Mouse (Mus musculus): Measurements from ENCODE around the gene Ppp1r26.
"Not testable (repeated sequence)": the region's sequence is repeated elsewhere in the genome, so short reads cannot be mapped to it uniquely, and the experiment has no call there.

The Ppp1r26 gene

DNA sequence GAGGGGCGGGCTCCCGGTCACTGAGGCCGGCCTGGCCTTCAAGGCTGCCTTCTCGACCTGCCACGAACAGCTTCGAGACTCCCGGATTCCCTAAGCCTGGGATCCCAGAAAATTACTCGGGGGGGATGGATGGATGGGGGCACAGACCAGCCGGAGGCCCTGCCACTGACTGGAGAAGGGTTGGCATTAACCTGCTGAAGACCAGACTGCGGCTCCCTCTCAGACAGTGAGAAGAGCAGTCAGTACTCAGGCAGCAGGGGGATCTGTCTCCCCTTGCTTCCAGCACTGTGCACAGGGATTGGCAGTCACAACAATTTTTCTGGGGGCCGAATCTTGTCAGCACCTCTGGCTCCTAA is 693 bp downstream of the Ppp1r26 start:
- DNase-seq, result no peak

DNA sequence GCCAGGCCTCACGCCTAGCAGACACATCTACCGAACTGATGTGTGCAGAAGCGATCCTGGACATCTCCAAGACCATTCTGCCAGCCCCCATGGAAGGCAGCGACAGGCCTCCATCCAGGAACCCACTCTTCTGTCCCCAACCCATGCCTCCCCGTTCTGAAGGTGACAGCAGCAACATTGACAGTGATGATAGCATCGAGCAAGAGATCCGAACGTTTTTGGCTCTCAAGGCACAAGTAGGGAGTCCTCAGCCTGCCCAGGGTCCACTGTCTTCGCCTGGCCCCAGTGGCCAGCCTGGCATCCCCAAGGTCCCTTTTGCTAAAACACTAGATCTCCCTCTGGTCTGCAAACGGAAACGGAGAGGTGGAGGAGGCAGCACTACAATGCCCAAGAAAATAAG is 5.1 kb downstream of the Ppp1r26 start:
- no peak for DNase-seq

DNA sequence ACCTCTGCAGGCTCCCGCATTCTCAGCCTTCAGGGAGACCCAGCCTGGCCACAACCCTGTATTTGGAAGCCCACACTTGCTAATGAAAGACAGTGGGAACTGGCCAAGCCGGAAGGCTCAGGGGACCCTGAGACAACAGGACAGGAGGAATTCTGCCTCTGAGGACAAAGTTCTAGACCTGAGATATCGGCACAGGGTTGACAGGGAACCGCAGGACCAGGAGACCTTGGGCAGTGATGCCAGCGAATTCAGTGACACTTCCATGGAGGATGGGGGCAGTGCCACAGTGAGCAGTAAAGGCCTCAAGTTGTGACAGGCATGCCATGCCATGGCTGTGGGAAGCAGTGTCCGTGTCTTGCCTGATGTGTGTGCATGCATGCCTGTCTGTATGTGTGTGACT is 6.9 kb downstream of the Ppp1r26 start:
- no peak for DNase-seq

DNA sequence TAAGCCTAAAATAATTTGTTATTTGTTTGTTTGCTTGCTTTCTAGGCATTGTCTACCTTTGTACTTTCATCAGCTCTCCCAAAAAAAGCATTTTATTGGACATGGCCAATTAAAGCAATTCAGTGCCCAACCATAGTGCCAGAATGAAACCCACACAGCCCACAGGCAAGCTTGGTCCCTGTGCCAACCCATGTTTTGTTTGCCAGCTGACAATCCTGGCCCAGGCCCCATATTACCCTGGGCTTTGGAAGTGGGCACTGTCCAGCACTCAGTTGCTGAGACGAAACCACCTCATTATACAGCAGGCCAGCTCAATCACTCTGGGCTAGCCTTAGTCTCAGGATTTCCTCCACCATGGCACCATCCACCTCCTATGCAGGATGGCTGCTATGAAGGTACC is 10.0 kb downstream of the Ppp1r26 start:
- DNase-seq, result no peak

DNA sequence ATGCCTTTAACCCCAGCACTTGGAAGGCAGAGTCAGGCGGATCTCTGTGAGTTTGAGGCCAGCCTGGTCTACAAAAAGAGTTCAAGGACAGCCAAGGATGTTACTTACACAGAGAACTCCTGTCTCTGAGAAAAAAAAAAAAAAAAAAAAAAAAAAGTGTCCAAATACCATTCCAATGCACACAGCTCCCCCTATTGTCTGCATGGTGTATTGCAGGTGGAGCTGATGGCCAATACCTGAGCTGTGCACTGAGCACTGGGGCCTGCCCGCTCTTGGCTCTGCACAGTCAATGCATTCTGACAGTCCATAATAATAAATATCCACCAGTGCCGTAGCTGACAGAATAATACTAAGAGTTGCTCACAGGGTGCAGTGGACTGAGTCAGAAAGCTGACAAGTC is 17.3 kb downstream of the Ppp1r26 start:
- DNase-seq, result peak; percentile 79 to 87

DNA sequence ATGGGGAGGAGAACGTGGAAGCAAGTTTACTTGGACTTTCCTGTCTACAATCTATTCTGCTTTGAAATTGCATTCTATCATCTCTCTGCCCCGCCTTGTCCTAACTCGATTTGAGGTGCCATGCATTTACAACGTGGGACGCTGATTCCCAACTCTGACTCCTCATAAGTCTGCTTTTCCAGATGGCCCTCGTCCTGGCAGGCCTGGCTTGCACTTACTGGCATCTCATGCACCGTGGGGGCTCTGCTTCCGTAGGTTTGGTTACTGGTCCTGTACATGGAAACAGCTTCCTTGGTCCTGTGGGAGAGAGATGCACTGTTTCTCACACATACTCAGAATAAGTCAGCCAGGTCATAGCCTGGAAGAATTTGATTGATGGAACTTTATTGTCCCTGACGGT is 18.3 kb downstream of the Ppp1r26 start:
- no peak for DNase-seq

DNA sequence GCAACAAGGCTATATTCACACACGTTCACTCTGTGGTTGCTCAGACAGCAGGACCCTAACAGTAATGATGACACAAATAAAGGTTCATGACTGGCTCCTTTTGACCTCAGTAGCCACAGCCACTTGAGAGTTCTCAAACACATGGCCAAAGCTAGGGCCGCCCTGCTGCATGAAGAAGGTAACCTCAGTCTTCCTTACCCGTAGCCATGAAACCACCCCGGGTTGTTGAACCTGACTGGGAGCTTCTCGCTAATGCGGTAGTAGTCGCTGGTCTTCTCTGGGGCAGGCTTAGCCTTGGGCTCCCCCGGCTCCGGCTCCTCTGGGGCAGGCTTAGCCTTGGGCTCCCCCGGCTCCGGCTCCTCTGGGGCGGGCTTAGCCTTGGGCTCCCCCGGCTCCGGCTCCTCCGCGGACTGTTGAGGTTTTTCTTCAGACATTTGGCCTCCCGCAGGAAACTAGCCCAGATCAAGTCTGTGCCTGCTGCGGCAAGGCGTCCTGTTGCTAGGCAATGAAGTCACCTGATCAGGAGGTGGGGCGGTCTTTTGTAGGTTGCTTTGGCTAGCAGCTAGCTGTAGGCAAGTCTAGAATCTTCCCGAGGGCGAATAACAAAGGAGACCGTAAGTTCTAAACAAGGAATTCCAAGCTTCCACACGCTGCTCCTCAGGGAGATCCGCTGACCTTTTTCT is 19.4 kb downstream of the Ppp1r26 start, which contains the start of gene 1700007K13Rik:
Gene 1700007K13Rik (minus strand): TSS at position 497 of the 683 bp plus-strand sequence.
- DNase-seq, result peak; percentile 85 to 93

DNA sequence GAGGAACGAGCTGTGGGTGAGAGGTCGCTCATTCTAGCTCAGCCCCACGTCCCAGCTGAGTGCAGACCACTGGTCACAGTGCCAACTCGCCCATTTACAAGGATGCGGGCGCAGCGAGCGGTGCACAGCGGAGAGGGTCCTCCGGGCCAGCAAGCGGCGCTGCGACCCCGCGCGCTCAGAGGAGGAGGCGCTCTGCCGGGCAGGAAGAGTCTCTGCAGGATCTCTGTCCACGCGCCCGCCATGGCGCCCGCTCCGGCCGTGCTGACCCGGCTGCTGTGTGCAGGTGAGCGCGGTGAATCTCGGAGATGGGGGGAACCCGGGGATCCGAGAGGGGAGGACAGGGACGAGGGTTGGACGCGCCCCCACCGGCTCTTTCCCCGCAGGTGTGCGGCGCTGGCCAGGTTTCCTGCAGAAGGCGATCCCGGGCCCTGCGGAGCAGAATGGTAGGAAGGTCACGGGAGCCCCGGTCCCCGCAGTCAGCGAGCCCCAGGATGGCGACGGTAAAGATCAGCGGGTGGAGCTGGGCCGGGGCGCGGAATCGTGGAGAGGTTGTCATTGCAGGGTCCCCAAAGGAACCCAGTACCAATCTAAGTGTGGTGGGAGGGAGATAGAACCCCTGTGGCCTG is 21.4 kb downstream of the Ppp1r26 start, which contains the start of gene Mrps2:
Gene Mrps2 (plus strand): TSS at position 207 of the 626 bp plus-strand sequence.
- DNase-seq, result peak; percentile 86 to 93

DNA sequence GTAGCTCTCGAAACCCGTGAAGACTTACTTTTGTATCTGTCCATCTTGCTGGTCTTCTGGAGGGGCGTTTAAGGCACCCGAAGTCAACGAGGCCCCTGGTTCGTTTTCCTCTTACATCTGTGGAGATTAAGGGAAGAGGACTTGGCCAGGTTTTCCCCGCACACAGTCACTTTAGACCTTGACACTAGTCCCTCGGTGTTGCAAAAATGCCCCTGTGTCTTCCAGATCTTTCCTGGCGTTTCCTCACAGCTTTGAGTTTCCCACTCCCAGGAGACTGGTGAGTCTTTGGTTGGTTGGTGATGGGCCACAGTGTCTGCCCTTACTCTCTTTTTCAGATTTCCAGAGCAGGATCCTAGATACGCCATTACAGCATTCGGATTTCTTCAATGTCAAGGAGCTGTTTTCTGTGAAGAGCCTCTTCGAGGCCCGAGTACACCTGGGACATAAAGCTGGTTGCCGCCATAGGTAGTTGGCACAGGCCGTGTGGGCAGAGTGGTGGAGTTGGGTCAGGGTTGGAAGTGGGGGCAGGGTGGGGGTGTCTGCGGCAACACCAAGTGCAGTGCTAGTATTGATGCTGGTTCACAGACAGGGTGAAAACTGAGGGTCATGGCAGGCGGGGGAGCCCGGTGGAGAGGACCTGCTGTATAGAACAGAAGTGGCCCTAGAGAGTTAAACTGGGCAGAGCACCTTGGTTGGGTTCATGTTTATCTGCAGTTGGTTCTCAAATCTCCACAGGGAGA is 22.1 kb downstream of the Ppp1r26 start:
- DNase-seq, result no peak

DNA sequence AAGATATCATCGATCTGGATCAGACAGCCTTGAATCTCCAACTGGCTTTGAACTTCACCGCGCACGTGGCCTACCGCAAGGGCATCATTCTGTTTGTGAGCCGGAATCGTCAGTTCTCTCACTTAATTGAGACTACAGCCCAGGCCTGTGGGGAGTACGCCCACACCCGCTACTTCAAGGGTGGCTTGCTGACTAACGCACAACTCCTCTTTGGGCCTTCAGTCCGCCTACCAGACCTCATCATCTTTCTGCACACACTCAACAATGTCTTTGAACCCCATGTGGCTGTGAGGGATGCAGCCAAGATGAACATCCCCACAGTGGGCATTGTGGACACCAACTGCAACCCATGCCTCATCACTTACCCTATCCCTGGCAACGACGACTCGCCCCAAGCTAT is 22.9 kb downstream of the Ppp1r26 start:
- no peak for DNase-seq

DNA sequence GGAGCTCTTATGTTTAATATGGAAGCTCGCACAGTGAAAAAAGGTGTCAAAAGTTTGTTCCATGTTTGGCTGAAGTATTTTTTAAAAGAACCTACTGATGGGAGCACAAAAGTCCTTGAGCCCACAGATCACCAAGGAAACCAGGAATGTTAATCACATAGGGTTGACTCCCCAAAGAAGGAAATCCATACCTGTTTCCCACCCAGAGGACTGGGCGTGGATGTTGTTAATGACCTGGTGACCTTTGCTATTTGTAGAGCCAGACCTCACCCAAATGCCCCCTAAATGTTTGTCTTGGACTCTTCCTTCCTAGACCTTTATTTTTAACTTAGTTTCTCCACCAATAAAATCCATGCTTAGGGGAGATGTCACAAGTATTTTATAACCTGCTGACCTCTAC is 24.0 kb downstream of the Ppp1r26 start:
- no peak for DNase-seq

DNA sequence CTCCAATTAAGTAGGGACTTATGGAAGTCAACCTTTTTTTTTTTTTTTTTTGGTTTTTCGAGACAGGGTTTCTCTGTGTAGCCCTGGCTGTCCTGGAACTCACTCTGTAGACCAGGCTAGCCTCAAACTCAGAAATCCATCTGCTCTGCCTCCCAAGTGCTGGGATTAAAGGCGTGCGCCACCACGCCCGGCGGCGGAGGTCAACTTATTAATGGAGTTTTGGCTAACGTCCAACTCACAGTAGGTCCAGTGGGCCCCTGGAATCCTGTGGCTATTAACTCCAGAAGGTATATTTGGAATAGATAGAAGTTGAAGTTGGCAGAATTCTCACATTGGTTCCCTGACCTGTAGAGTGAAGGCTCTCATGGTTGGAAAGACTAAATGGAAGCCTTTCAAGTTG is 25.4 kb downstream of the Ppp1r26 start:
- DNase-seq, result not testable (repeated sequence)

DNA sequence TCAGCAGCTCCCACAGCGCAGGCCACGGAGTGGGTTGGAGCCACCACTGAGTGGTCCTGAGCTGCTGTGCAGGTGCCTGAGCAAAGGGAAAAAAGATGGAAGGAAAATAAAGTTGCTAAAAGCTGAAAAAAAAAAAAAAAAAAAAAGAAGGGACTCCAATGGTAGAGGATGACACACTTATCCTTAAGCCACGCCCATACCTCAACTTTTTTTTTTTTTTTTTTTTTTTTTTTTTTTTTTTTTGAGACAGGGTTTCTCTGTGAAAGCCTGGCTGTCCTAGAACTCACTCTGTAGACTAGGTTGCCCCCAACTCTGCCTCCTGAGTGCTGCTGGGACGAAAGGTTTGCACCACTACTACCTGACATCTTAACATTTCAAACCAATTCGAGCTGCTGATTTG is 31.4 kb downstream of the Ppp1r26 start:
- DNase-seq, result not testable (repeated sequence)

DNA sequence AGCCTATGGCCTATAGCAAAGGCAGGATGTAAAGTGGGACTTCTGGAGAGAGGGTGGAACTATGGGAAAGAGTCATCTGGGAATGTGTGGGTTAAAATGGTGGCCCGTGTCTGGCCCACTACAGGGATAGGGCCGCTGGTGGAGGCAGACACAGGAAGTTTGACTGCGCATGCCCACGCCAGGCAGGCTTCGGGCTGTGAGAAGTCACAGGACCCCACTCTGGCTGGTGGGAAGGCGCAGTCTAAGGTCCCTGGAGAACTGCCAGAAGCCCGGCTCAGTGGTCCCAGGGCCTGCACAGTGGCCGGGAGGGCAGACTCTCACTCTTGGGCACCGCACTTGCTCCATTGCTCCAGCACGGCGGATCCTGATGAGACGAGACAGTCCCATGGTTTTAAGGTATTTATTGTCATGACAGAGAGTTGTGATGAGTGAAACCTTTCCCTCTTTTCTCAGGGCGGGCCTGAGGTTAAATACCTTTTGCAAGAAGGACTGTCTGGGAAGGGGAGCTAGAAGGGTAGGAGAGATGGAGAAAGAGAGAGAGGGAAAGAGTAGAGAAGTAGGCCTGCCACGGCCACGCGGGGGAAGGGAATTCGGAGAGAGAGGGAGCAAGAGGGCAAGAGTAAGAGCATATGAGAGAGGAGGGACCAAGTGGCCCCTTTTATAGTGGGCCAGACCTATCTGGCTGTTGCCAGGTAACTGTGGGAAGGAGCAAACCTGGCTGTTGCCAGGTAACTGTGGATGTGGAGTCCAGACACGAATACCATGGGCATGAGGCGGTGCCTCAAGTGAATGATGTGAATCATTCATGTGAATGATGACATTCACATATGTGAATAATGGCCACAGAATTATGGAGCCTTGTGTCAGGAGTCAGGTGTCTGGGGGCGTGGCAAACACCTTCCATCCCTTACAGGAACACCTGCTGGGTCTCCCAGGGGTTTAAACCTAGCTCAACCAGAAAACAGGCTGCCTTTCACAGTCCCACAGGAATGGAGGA is 32.9 kb downstream of the Ppp1r26 start:
- DNase-seq, result no peak

DNA sequence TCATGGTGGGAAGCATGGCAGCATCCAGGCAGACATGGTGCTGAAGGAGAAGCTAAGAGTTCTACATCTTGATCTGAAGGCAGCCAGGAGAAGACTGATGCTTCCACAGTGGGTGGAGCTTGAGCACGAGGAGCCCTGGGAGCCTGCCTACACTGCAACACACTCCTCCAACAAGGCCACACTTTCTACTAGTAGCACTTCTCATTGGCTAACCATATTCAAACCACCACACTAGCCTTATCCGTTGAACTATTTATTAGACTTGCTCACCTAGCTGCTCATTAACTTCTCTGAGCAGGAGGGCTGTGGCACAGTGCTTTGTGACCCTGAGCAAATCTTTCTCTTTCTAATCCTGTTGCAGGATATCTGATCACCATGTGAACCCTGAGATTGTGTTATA is 37.3 kb downstream of the Ppp1r26 start:
- peak; percentile 48 to 75 for DNase-seq

DNA sequence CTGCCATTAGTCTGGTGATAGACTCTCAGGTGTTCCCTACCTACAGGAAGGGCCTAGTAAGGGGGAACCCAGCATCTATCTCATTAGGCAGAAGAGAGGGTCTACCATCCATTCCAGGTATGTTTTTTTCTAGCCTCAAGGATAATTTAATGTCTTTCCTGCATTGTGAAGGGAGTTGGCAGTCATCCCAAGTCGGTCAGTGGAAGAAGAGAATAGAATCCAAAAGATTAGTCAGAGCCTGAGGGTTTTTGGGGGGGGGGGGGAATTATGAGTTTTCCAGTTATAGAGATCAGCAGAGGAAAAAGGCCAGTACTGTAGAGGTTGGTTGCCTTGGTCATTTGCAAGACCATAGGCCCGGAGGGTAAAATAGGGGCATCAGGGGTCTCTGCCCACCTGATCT is 47.9 kb downstream of the Ppp1r26 start:
- DNase-seq, result no peak

DNA sequence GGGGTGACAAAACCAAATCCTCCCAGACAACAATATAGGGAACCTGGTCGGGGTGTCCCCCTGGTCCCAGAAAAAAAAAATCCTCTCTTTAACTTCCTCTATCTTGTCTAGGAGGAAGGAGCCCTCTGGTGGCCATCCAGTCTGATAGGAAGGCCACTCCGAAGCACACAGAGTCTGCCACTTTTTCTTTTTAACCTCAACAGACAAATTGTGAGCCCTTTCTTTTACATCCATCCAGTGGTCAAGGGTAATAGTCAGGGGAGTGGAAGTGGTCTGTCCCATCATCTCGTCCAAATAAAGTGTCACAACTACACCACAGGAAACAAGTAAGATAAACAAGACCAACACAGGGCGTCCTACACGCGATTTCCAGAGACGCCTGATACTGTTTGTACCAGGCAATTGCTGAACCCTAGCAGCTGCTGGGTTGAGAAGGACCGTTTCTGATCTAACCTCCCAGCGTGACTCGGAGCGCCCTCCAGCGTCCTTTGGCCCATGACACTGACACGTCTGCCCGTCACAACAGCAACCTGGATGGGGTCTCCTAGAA is 48.7 kb downstream of the Ppp1r26 start:
- DNase-seq, result peak in 1 of 2 experiments; percentile 60

DNA sequence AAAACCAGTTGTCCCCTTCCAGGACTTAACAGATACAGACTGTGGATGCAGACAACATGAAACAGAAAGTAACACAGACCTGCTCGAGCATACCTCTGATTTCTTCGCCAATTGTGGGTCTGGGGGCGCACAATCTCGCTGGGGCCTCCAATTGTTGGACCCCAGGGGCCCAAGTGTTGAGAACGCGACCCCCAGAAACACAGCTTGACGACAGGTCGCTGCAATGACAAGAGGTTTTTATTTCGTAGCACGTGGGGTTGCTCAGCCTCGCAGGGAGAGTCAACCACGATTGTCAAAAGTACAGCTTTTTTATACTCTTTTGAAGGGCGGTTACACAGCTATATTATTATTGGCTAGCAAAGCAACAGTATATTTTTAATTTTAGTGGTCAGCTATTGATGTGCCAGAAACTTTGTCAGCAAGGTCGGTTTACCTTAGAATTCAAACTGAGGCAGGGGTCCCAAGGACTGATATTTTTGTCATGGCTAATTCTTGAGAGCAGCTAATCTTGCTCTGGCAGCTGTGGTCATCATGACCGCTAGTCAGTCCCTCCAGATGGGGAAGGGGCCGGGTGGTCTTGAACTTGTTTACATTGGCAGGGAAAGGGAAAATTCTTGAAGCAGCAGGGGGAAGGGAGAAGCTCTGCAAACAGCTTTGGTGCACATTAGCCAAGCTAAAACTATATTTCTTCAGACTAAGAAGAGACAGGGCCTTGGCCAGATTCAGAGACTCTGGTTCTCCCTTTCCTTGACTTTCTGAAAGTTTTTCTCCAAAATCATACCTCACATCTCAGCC is 49.4 kb downstream of the Ppp1r26 start:
- DNase-seq, result no peak

DNA sequence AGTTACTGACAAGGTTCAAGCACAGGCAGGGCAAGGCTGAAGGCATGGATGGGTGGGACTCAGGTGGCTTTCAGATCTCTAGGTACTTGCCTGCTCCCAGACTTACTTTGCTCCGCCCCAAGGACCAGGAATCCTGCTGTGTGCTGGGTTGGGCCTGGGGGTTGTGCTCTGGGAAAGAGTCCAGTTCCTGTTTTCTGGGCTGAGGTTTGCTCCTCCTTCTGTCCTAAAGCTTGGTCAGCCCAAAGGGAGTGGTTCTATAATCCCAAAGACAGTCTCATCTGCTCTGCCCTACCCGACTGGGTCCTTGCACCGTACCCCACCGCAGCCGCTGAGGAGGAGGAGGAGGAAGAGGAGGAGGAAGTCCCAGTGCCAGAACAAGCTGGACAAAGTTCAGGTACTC is 50.1 kb downstream of the Ppp1r26 start, which contains the start of gene Gbgt1:
Gene Gbgt1 (plus strand): TSS at position 221 of the 400 bp plus-strand sequence.
- no peak for DNase-seq

DNA sequence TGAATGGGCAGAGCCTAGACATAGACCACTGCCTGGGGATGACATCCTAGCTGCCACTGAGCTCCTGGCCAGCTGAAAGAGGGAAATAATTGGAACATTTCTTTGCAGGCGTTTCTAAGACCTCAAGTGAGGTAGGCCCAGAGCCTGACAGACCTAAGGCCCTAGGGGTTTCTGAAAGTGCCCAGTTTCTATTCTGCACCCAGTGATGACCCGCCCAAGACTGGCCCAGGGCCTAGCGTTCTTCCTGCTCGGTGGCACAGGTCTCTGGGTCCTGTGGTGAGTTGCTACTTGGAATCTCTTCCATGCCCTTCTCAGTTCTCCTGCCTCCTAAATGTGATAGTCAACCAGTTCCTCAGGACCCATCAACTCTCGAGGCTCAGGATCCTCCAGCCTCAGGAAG is 51.0 kb downstream of the Ppp1r26 start:
- DNase-seq, result no peak

DNA sequence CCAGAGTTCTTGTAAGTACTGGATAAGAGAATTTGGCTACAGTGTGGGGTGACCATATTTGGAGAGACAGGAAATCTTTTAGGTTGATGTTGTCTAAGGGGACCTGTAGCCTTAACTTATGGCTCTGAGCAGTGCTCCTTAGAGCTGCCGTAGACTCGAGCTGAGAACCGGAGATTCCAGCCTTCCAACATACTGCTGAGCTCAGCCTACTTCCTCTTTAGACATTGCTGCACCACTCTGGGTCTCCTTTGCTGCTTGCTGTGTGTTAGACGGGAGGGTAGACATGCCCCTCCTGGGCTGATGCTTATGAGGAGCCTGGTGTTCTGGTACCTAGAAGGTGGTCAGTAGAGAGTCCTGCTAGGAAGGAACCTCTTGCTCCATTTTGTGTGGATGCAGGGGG is 51.8 kb downstream of the Ppp1r26 start:
- no peak for DNase-seq

All from kidney, postnatal 25 days (tissue).